Mouse (Mus musculus) stomach, postnatal 0 days (tissue): Measurements from ENCODE around the gene Klhl5.

Experiments
- CTCF ChIP-seq: IDR thresholded peaks from 2 replicates; pipeline ENCODE4 v1.5.1; 2016; ENCODE audit warnings: antibody characterized with exemption, low read depth, mild to moderate bottlenecking, moderate library complexity
- EP300 ChIP-seq: optimal IDR thresholded peaks from 2 replicates; pipeline ENCODE3; 2016; ENCODE audit warnings: antibody characterized with exemption

GRCm38 (mm10) chr5:65062236-65062635 lies 45.1 kb upstream of the Klhl5 start:
- TF ChIP-seq EP300 (no peak), CTCF (no peak)
